Mouse (Mus musculus): ENCODE data around the gene Apobec3.

DNA sequence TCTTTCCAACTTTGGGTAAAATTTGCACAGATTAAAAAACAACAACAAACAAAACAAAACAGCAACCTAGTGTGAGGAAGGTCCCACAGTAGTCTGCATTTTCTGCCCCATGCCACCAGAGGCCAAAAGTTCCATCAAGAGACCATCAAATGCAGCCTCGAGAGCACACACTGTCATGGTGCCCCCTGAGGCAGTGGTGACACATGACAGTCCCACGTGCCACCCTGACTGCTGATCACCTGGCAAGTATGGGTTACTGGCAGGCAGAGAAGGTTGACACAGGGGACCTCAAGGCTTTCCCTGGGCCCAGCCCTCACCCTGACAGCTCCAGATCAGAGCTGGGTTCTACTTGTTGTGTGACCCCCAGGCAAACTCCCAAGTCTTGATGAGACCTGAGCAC is 28.3 kb downstream of the Apobec3 start:
- TF ChIP-seq POLR2A (IDR thresholded peaks at IDR 0.05; ENCODE audit: borderline replicate concordance, control insufficient read depth, low read depth, low read length), result no peak
- no peak for TF ChIP-seq CTCF (IDR thresholded peaks at IDR 0.05; ENCODE audit: control insufficient read depth, insufficient read depth, low read length)

Measured in bone marrow, adult 2 months (tissue).